Mouse (Mus musculus) right cerebral cortex, postnatal 36 days (tissue): Measurements from ENCODE around the gene Rapgef4.

ENCODE experiments used
- DNase-seq, 2 experiments: peaks; one replicate each; pipeline ENCODE4 v3.0.0; 2022; ENCODE audit warnings: low spot score in 2 of 2, mixed read lengths in 1 of 2

Gene Rapgef4

GRCm38 (mm10) chr2:72278247-72278873 lies 297.3 kb downstream of the Rapgef4 start:
- DNase-seq: no peak

DNA sequence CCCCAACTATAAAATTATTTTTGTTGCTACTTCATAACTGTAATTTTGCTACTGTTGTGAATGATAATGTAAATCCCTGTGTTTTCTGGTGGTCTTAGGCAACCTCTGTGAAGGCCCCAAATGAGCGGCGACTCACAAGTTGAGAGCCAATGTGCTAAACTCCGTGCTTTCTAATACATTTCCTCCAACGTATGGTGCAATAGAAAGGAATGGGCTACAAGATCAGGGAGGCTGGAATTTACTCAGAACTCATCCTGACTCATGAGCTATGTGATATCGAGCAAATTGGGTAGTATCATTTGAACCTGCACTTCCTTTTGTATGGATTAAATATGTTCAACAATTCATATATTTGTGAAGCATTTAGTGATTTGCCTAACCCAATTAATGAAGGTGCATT lies 299.5 kb downstream of the Rapgef4 start:
- DNase-seq: no peak

DNA sequence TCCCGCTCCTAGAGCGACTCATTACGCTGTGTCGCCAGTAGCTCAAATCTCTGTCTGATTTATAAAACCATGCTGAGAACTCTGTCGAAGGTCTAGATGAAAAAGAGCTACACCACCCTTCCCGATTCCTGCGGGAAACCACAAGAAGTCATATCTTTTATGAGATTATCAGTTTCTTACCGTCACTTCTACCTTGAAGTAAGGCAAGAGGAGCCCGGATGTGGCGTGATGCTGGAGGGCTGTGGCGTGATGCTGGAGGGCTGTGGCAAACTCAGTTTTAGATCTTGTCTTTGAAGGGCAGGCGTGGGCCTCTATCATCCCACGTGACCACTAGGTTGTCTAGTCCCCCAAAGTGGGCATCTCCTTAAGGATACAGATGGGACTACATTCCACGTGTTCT lies 300.9 kb downstream of the Rapgef4 start:
- DNase-seq: no peak

DNA sequence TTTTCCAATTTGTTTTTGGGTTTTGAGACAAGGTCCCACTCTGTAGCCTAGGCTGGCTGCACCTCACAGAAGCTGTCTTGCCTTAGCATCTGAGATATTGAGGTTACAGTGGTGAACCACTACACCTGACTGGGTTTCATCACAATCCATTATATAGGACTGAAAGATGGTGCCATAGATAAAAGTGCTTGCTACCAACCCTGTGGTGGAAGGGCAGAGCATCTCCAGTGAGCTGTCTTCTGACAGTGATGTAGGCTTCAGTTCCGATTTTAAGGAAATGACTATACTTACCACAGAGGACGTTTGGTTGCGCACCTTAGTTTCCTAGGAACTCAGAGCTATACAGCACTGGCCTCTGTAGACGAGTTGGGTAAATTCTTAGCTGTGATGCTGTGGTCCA lies 301.7 kb downstream of the Rapgef4 start:
- no peak for DNase-seq

GRCm38 (mm10) chr2:72284689-72285088 lies 303.6 kb downstream of the Rapgef4 start:
- DNase-seq: no peak

GRCm38 (mm10) chr2:72285256-72285887 lies 304.3 kb downstream of the Rapgef4 start, which contains the start of gene Map3k20:
Gene Map3k20 (plus strand): TSS chr2:72285637.
- DNase-seq: no peak

- no peak for DNase-seq
Observed at GRCm38 (mm10) chr2:72285888-72286661, 305.0 kb downstream of the Rapgef4 start.

DNA sequence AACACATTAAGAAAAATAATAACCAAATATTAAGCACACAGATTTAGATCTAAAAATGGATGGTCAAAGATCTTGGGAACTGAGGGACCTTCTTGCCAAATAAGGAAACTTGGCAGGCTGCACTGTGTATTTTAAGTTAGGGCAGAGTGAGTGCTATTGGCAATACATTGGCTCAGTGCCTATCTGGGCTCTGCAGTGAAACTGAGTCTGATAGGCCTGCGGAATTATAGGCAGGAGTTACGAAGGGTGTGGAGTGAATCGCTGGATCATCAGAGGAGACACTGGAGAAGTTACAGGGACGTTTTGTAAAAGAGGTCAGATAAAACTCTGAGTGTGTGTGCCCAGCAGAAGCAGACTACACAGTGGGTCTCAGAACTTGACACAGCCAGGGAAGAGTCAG lies 306.1 kb downstream of the Rapgef4 start:
- DNase-seq: no peak

DNA sequence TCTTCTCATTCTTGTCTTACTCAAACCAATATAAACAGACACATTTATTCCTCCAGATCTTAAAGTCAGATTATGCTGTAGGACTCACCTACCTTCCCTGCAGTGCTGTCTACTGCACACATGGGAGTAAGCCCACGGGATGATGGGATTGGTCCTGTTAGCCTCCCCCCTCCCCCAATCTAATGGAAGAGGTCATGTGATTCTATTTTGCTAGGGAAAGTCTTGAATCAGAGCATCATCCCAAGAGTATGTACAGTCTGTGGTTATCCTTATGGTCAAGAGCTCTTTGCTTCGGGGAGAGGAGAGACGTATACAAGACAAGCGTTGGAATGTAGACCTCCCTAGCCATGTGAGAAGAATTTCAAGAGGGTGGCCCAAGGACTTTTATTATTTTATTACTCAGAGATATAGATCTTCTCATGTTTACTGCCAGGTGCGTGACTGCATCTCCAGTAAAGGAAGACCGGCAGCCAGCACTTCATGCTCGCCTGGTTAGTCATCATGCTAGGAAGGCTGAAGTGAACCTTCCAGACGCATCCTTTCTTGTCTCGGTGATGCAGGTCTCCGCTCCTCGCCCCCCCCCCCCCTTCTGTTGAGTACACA lies 308.0 kb downstream of the Rapgef4 start:
- DNase-seq: no peak

GRCm38 (mm10) chr2:72291103-72291502 lies 310.1 kb downstream of the Rapgef4 start:
- no peak for DNase-seq

- DNase-seq: no peak
Observed at GRCm38 (mm10) chr2:72292573-72292972, 311.5 kb downstream of the Rapgef4 start.

GRCm38 (mm10) chr2:72294994-72295393 lies 314.0 kb downstream of the Rapgef4 start:
- no peak for DNase-seq

DNA sequence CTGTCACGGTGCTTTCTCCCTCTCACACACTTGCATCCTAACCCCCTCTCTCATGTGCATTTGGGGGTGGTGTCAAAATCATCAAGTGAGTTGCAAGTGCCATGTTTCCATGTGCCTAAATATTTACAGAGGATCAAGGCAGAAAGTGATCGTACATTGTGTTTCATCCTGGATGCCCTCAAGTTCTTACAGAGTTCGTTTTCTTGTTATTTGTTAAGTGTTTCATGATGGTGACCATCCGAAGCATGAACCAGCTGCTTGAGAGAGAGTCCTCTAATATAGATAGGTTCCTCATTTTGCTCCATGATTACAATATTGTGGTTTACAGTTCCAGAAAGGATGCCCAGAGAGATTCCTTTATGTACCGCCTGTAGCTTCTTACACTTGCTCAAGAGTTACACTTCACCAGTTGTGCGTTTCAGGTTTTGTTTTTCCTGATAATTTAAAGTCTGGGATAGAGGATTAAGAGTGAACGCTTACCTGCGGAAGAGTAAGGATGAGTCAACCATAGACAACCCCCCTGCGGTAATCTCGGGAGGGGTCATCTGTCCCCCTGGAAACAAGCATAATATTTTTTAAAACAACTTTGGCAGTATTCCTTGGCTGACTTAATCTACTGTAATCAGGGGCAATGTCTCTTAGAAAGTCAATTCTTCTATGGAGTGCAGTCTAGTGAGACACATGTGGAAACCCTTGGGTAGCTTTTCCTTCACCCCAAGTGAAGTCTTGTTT lies 316.1 kb downstream of the Rapgef4 start:
- DNase-seq: no peak

- no peak for DNase-seq
Observed at GRCm38 (mm10) chr2:72297716-72298082, 316.7 kb downstream of the Rapgef4 start.

DNA sequence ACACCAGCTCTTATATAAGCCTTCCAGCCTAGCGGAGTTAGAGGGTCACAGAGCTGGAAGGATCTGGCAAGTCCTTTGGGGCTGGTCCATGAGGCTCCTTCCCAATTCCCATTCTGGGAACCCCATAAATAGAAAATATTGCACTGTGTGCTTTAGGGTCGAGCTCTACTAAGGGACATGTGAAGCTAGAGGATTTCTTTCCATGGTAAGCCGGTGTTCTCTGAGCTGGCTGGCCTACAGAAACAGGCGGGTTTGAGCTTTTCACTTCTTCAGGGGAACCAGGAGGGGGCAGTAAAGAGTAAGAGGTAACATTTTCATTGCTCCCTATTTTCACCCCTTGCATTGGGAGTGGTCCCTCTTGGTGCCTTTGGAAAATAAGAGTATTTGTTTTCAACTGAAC lies 317.4 kb downstream of the Rapgef4 start:
- DNase-seq: no peak

DNA sequence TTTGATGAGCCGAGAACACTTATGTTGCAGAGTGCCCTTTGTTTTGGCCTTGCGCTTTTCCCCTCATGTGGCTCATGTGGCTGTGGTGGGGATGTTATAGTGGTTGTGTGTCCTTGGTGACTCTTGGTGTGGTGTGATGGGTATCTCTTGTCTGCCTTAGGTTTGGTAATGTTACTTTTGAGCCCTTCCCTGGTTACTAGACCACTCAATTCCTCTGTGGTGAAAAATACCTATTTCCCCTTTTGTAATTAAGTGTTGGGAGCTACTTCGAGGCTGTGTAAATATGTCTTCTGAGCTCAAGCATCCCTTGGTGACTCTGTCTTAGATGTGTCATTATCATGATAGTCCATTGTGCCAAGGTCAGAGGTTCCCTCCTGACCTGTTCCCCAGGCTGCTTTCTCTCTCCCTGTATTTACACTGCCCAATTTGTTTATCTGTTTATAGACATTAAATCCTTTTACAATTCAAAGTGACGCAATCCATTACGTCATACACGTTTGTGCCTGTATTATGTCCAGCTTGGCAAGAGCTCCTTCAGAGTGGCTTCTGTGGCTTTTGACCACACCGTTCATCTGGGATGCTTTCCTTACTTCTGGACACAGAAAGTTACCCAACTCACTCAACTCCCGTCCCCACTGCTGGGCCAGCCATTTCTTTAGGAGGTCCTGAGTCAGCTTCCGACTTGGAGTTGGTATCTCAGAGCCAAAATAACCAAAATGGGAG lies 320.3 kb downstream of the Rapgef4 start:
- DNase-seq: no peak

DNA sequence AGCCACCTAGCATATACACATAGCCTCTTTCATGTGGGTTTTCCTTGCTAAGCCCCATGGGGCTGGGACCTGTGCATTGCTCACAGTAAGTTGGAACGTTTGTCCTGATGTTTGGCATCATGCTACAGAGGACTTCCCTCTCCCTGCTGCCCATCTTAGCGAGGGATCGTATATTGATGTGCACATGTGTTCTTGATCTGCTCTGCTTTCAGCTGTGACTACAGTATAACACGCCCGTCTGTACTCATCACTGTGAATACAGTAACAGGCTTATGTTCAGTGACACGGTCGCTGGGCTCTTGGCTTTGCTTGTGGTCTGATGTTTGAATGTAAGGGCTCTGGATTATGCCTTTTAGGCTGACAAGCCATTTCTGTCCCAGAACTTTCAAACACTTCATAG lies 324.7 kb downstream of the Rapgef4 start:
- DNase-seq: no peak
